Mouse (Mus musculus) C3H10T1/2 (cell line): Measurements from ENCODE around the gene Pet2. TPM values are rescaled to one million over a fixed set of nuclear protein-coding genes. Genes with fewer than 3 reads are reported as not detected.

Experiments used
- polyA plus RNA-seq, 2 experiments: library from polyadenylated mRNA; unstranded; fragments of >200 nt; fragmentation: generic; extraction: Trizol; gene quantifications; one replicate each; pipeline ENCODE4 v1.2.1; 2012; ENCODE audit warnings: missing spikeins in 2 of 2

Gene Pet2
- under 1 TPM in 1 of 2 experiments, not detected in 1; 0.04 TPM for polyA plus RNA-seq

DNA sequence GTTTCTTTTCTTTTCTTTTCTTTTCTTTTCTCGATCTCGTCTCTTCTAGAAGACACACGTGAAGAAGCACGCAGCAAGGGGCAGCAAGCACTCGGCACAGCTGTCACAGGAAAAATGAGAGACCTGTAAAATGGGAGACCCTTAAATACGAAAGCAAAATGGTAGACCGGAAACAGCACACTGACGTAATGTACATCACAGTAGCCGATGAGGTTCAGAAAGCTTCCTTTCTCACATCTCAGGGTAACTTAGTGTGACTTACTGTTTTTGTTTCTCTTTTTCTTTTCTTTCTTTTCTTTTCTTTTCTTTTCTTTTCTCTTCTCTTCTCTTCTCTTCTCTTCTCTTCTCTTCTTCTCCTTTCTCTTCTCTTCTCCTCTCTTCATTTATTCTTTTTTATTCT is at the start of gene Pet2:
Gene Pet2 (minus strand): TSS at position 101 of the 400 bp plus-strand sequence.

